Mouse (Mus musculus): ENCODE data around the gene Slc37a1.

DNA sequence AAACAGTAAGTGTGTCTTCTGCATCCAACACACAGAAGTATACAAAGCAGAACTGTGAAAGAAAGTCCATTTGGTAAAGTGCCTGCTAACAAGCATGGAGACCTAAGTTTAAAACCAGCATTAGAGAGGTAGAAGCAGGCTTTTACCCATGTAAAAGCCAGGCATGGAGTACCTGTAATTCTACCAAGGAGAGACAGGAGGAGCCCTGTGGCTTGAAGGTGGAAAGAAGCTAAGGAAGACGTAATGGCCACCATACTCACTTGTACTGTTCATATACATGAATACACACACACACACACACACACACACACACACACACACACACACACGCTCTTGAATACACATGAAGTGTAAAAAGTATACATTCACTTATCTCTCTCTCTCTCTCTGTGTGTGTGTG lies 92.5 kb downstream of the Slc37a1 start:
- TF ChIP-seq POLR2A (IDR thresholded peaks at IDR 0.05; ENCODE audit: borderline replicate concordance, insufficient read depth, low read length) (no peak), CTCF (IDR thresholded peaks at IDR 0.05; ENCODE audit: borderline replicate concordance, insufficient read depth, low read depth, low read length) (no peak)
